Mouse (Mus musculus): ENCODE results near the gene Folr1.

- no peak for TF ChIP-seq CTCF (IDR thresholded peaks at IDR 0.05; ENCODE audit: extremely low read depth, insufficient read depth, insufficient read length, insufficient replicate concordance)
- TF ChIP-seq POLR2A (IDR thresholded peaks at IDR 0.05; ENCODE audit: low read depth, low read length): no peak
Measured at GRCm38 (mm10) chr7:101863415-101863814, 7.2 kb downstream of the Folr1 start, which contains the start of gene Anapc15.
